ENCODE assay signal across 11 mouse cellular contexts in the genomic region with DNA sequence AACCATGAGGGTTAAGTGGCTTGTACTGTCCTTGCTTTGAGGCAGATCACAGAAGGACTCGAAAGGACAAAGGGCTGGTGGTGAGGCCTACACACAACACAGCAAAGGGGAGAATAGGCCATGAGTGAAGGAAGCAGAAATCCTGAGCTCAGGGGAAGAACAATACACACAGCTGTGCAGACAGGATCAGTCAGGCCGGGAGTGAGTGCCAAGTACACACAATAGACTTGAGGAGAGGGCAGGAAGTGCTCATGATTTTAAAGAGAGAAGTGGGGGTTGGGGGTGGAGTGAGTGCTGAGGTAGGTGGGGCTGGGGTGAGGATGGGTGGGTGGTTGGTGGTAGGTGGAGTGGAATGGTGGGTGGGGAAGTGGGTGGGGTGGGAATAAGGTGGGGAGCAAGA.
DNase-seq lines count a peak whose midpoint lies in the region; ATAC-seq and TF ChIP-seq lines count a peak whose summit lies in the region.
"Had no signal": no experiment of that assay in that cellular context is flagged by ENCODE, and none has a peak within 500 bp of the region (broad histone marks: within the 10 kb centered on the region; RNA-seq: fewer than 3 reads in every experiment).

No protein-coding gene starts in this region.

- peak; percentile 51 for DNase-seq in lung, embryonic 14.5 days
- DNase-seq in lung, adult 18-20 months, result no peak
- peak; percentile 32 for DNase-seq in embryo, embryonic 10.5 days (ENCODE audit: low spot score)
- no peak for DNase-seq in hindbrain, embryonic 14.5 days (ENCODE audit: low spot score)
- DNase-seq in thymus, postnatal 14 days, result peak; percentile 64
- DNase-seq in cerebellum, adult 11 months, result no peak
- DNase-seq: cerebellum, adult 18-20 months; gastrocnemius, postnatal 10 days had no signal

- no peak for TF ChIP-seq CTCF in lung, embryonic 14.5 days (IDR thresholded peaks at IDR 0.05; ENCODE audit: low read depth)

- H3K27ac ChIP-seq in lung, embryonic 14.5 days (ENCODE audit: low read depth), result peak overlapping the region; percentile 54; the same call in 1 of the 2 replicates
- no peak overlapping the region for H3K27ac ChIP-seq in hindbrain, embryonic 14.5 days
- H3K27ac ChIP-seq: left cerebral cortex, adult 2 months had no signal

- peak; percentile 86 for ATAC-seq in lung, embryonic 14.5 days (ENCODE audit: insufficient read depth)
- 0 out of 2 replicates have a peak, but pooled peaks have one; percentile 24 for ATAC-seq in hindbrain, embryonic 14.5 days (ENCODE audit: low FRiP score)
- no peak for ATAC-seq in megakaryocyte-erythroid progenitor cell, adult 5-6 weeks (replicated peaks; ENCODE audit: low FRiP score, low TSS enrichment, poor library complexity, severe bottlenecking)

- H3K36me3 ChIP-seq in lung, embryonic 14.5 days (ENCODE audit: insufficient read depth), result no peaks in the 10 kb centered on the region
- no peaks in the 10 kb centered on the region for H3K36me3 ChIP-seq in hindbrain, embryonic 14.5 days (replicated peaks; ENCODE audit: control insufficient read depth, insufficient read depth)

- no peak overlapping the region for H3K4me3 ChIP-seq in lung, embryonic 14.5 days (ENCODE audit: low read depth, low read length)
- H3K4me3 ChIP-seq in hindbrain, embryonic 14.5 days (replicated peaks; ENCODE audit: low read length), result no peak overlapping the region
- H3K4me3 ChIP-seq: left cerebral cortex, adult 2 months; megakaryocyte, embryonic 14.5 days had no signal

- WGBS in lung, embryonic 14.5 days, result 35% methylated on average over 2 of the region's 2 CpGs
- WGBS in hindbrain, embryonic 14.5 days, result 11% methylated on average over 2 of the region's 2 CpGs

- H3K27me3 ChIP-seq in lung, embryonic 14.5 days (ENCODE audit: insufficient read depth, low read length), result no peaks in the 10 kb centered on the region
- H3K27me3 ChIP-seq in hindbrain, embryonic 14.5 days (ENCODE audit: control insufficient read depth, insufficient read depth, low read length), result no peaks in the 10 kb centered on the region
- H3K27me3 ChIP-seq: megakaryocyte, embryonic 14.5 days had no signal

- H3K9me3 ChIP-seq in lung, embryonic 14.5 days (ENCODE audit: low read depth, low read length), result no peaks in the 10 kb centered on the region
- H3K9me3 ChIP-seq in hindbrain, embryonic 14.5 days (ENCODE audit: control insufficient read depth, low read length), result no peaks in the 10 kb centered on the region
- H3K9me3 ChIP-seq: megakaryocyte, embryonic 14.5 days had no signal

- no peaks in the 10 kb centered on the region for H3K4me1 ChIP-seq in lung, embryonic 14.5 days (ENCODE audit: insufficient read depth)
- H3K4me1 ChIP-seq in hindbrain, embryonic 14.5 days (replicated peaks; ENCODE audit: control insufficient read depth, insufficient read depth, low read length), result no peaks in the 10 kb centered on the region

- no peak overlapping the region for H3K9ac ChIP-seq in lung, embryonic 14.5 days
- H3K9ac ChIP-seq in hindbrain, embryonic 14.5 days, result no peak overlapping the region

- H3K4me2 ChIP-seq in lung, embryonic 14.5 days, result no peak overlapping the region
- H3K4me2 ChIP-seq in hindbrain, embryonic 14.5 days (replicated peaks), result no peak overlapping the region

Comparison
In these comparisons a context has a peak if more than half of its experiments do, and no peak if none do; other contexts are left out.
1. DNase-seq: peak in lung, embryonic 14.5 days (single experiment), embryo, embryonic 10.5 days (single experiment) and thymus, postnatal 14 days (single experiment); none in lung, adult 18-20 months (0 of 2), hindbrain, embryonic 14.5 days (single experiment) and cerebellum, adult 11 months (single experiment).